Mouse (Mus musculus): Measurements from ENCODE around the gene Art2b.
"Not testable (repeated sequence)": the region's sequence is repeated elsewhere in the genome, so short reads cannot be mapped to it uniquely, and the experiment has no call there.

Gene Art2b

GRCm38 (mm10) chr7:101585408-101585807 is at the start of gene Art2b:
Gene Art2b (minus strand): TSS chr7:101585600.
- no peak for DNase-seq

- no peak for DNase-seq
These were observed 49.1 kb upstream of the Art2b start for GRCm38 (mm10) chr7:101634513-101634912.

GRCm38 (mm10) chr7:101633629-101634177 is 48.3 kb upstream of the Art2b start:
- DNase-seq: no peak

GRCm38 (mm10) chr7:101628481-101628880 is 43.1 kb upstream of the Art2b start:
- DNase-seq: no peak

GRCm38 (mm10) chr7:101627166-101627565 is 41.8 kb upstream of the Art2b start:
- DNase-seq: not testable (repeated sequence)

- no peak for DNase-seq
These were observed 38.9 kb upstream of the Art2b start for GRCm38 (mm10) chr7:101624283-101624682.

- DNase-seq: not testable (repeated sequence)
These were observed 36.5 kb upstream of the Art2b start for GRCm38 (mm10) chr7:101621861-101622260.

GRCm38 (mm10) chr7:101620373-101620772 is 35.0 kb upstream of the Art2b start:
- peak; percentile 44 to 48 for DNase-seq

- DNase-seq: no peak
These were observed 32.9 kb upstream of the Art2b start for GRCm38 (mm10) chr7:101618273-101618672.

GRCm38 (mm10) chr7:101617438-101618165 is 32.2 kb upstream of the Art2b start:
- DNase-seq: no peak

- no peak for DNase-seq
These were observed 30.9 kb upstream of the Art2b start for GRCm38 (mm10) chr7:101616136-101616835.

- no peak for DNase-seq
These were observed 30.0 kb upstream of the Art2b start for GRCm38 (mm10) chr7:101615406-101615805.

GRCm38 (mm10) chr7:101612786-101613527 is 27.6 kb upstream of the Art2b start:
- not testable (repeated sequence) for DNase-seq

- DNase-seq: no peak
These were observed 22.4 kb upstream of the Art2b start for GRCm38 (mm10) chr7:101607845-101608244.

- no peak for DNase-seq
These were observed 15.0 kb upstream of the Art2b start for GRCm38 (mm10) chr7:101600406-101600805.

- no peak for DNase-seq
These were observed 13.1 kb upstream of the Art2b start for GRCm38 (mm10) chr7:101598482-101598881.

- no peak for DNase-seq
These were observed 9.6 kb upstream of the Art2b start for GRCm38 (mm10) chr7:101594969-101595368.

- DNase-seq: not testable (repeated sequence)
These were observed 1.1 kb downstream of the Art2b start for GRCm38 (mm10) chr7:101584271-101584670.

GRCm38 (mm10) chr7:101582012-101582411 is 3.4 kb downstream of the Art2b start:
- DNase-seq: no peak

- DNase-seq: not testable (repeated sequence)
These were observed 4.5 kb downstream of the Art2b start for GRCm38 (mm10) chr7:101580863-101581262.

GRCm38 (mm10) chr7:101574413-101574812 is 11.0 kb downstream of the Art2b start:
- no peak for DNase-seq

- DNase-seq: not testable (repeated sequence)
These were observed 11.8 kb downstream of the Art2b start for GRCm38 (mm10) chr7:101573636-101574035.

- no peak for DNase-seq
These were observed 21.3 kb downstream of the Art2b start for GRCm38 (mm10) chr7:101564086-101564485.
